8 mouse cellular contexts compared by ENCODE assay signal in genomic region chr17:46031621-46032211, GRCm38 (mm10). TPM values are rescaled to one million over a fixed set of nuclear protein-coding genes. Genes with fewer than 3 reads are reported as not detected.
A peak's percentile ranks its signal among the peaks of the same experiment; 100 is the strongest.
DNase-seq lines count a peak whose midpoint lies in the region; ATAC-seq and TF ChIP-seq lines count a peak whose summit lies in the region.

No protein-coding gene starts in this region.

- H3K9me3 ChIP-seq in E14TG2a.4 (ENCODE audit: low read length) = no peaks in the 10 kb centered on the region
- H3K9me3 ChIP-seq in hindbrain, embryonic 12.5 days (replicated peaks) = no peaks in the 10 kb centered on the region

- H3K4me2 ChIP-seq in hindbrain, embryonic 12.5 days (replicated peaks) = peak overlapping the region; percentile 85

- peaks cover 50% of the 10 kb centered on the region for H3K4me1 ChIP-seq in E14TG2a.4 (replicated peaks; ENCODE audit: low read depth, low read length)
- H3K4me1 ChIP-seq in hindbrain, embryonic 12.5 days = peaks cover 40% of the 10 kb centered on the region

- peaks cover 66% of the 10 kb centered on the region for H3K27me3 ChIP-seq in E14TG2a.4 (ENCODE audit: insufficient read depth, low read length)
- H3K27me3 ChIP-seq in hindbrain, embryonic 12.5 days = peaks cover 5% of the 10 kb centered on the region; the same call in 1 of the 2 replicates

- H3K27ac ChIP-seq in hindbrain, embryonic 12.5 days = peak overlapping the region; percentile 91

- WGBS in hindbrain, embryonic 12.5 days = 1% methylated on average over 47 of the region's 50 CpGs

- TF ChIP-seq CTCF in E14TG2a.4 (conservative IDR thresholded peaks at IDR 0.05; ENCODE audit: low read length) = no peak

- no peak for ATAC-seq in hindbrain, embryonic 12.5 days (ENCODE audit: low FRiP score)

- peak overlapping the region; percentile 94 for H3K9ac ChIP-seq in hindbrain, embryonic 12.5 days

- peak overlapping the region; percentile 91 for H3K4me3 ChIP-seq in E14TG2a.4 (replicated peaks; ENCODE audit: low read length)
- peak overlapping the region; percentile 86 for H3K4me3 ChIP-seq in hindbrain, embryonic 12.5 days

- peak; percentile 78 for DNase-seq in cerebellum, adult 11-12 months
- DNase-seq in forelimb bud, embryonic 11.5 days (ENCODE audit: low read depth, low spot score) = peak; percentile 52
- peak; percentile 23 to 42 for DNase-seq in left cerebral cortex, adult 18-20 months (ENCODE audit: low spot score in 2 of 2)
- DNase-seq in lung, postnatal 25 days (ENCODE audit: low spot score) = peak; percentile 51
- DNase-seq in right cerebral cortex, adult 18-20 months = peak; percentile 54
- DNase-seq in urinary bladder, postnatal 4 days (ENCODE audit: low spot score in 2 of 2) = peak; percentile 60 to 72

- H3K36me3 ChIP-seq in E14TG2a.4 (ENCODE audit: insufficient read depth, low read length) = peaks cover 4% of the 10 kb centered on the region; the same call in 1 of the 2 replicates
- no peaks in the 10 kb centered on the region for H3K36me3 ChIP-seq in hindbrain, embryonic 12.5 days

RNA-seq across cellular contexts. Expression of gene Vegfa, which starts 0.5 kb away (rescaled TPM):
- 4.0 and 4.7 TPM in 2 replicates for polyA plus RNA-seq in hindbrain, embryonic 12.5 days (2016; fragmentation: Nextera tagmentation; extraction: Ambion mirVana)
- 10 to 100 TPM; 61.1 to 88.1 TPM for total RNA-seq in left cerebral cortex, adult 18-20 months (2021)
